Mouse (Mus musculus) gastrocnemius, adult 2 months (tissue): ENCODE measurements around the gene Plcb3. TPM values are rescaled to one million over a fixed set of nuclear protein-coding genes. Genes with fewer than 3 reads are reported as not detected.
A peak's percentile ranks its signal among the peaks of the same experiment; 100 is the strongest.

Source experiments
- DNase-seq: peaks from one replicate; pipeline ENCODE4 v3.0.0; 2022
- H3K27ac ChIP-seq: fragments of 200-600 bp; 2 replicates; pipeline ENCODE4 v1.8.1; 2022; ENCODE audit warnings: mild to moderate bottlenecking
- H3K4me3 ChIP-seq: fragments of 200-600 bp; 2 replicates; pipeline ENCODE4 v1.8.1; 2022; ENCODE audit warnings: mild to moderate bottlenecking, moderate library complexity
- CTCF ChIP-seq: fragments of 200-600 bp; IDR thresholded peaks from 2 replicates; pipeline ENCODE4 v1.8.1; 2022; ENCODE audit warnings: antibody characterized with exemption, mild to moderate bottlenecking, moderate library complexity
- intact Hi-C: fragments of 180-260 bp; cut with DNase I; formaldehyde crosslinking; loops from one replicate; pipeline ENCODE4 v1.15.1; 2025
- microRNA-seq: library from miRNA; unstranded; fragments of <30 nt; microRNA quantifications from one replicate; pipeline ENCODE4 v1.2.0, GENCODE M21; 2021
- total RNA-seq, 2 experiments: library from RNA; stranded (reverse); gene quantifications; 2 replicates each; pipeline ENCODE4 v1.2.3; 2021

Plcb3 gene
- total RNA-seq, 2 experiments from 2014 or later = 9.1 to 11.0 TPM

DNA sequence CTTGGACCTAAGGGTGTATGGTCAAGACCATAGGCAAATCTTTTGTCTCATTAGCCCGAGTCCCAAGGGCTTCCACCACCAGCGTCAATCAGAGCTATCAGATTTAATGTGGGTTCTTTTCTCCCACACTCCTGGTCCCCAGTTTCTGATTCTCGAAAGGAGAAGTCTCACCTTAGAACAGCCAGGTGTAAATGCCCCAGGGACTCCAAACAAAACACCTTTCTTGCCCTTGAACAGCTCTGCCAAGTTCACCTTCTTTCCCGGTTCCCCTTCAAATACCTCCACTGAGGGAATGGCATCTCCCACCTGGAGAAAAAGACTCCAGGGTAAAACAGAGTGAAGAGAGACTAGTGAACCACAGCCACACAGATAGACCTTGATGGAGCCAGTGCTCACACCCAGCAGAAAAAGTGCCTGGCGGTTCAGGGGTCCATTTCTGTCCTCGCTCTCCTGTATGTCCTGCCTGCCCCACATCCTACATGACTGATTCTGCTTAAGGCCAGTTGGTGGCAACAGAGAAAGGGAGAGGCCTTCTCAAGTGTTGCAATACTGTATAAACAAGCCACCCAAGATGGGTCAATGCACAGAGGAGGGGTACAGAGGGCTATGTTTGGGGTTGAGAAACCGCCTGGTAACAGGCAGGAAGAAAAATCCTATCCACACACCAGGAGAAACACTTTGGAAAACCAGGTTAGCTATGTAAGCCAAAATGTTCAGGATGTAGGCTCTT, 68.3 kb downstream of the Plcb3 start:
- intact Hi-C loops = loop anchor here (5.0 kb wide), 1 partner anchor 71 kb away; no protein-coding TSS in a partner anchor
- no peak for DNase-seq
- Histone ChIP-seq H3K4me3 (peak overlapping the region; percentile 91), H3K27ac (peak overlapping the region; percentile 99; the same call in 1 of the 2 replicates)
- TF ChIP-seq CTCF = no peak

DNA sequence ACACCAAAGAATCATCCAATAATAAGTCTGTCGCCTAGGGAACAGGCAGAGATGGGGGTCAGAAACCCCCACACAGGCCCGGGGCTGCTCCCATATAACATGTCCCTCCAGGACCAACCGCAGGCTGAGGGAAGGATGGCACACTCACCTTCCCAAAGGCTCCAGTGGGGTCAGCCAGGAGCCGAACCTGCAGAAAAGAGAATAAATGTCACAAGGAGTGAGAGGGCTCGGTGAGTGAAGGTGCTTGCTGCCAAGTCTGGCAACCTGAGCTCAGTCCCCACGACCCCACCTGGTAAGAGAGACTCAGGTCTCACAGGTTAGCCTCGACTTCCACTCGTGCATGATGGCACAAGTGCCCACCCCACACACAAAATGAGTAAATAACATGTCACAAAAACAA, 69.2 kb downstream of the Plcb3 start:
- Histone ChIP-seq H3K27ac (no peak overlapping the region), H3K4me3 (no peak overlapping the region)
- intact Hi-C loops = loop anchor here (5.0 kb wide), 1 partner anchor 70 kb away; no protein-coding TSS in a partner anchor
- no peak for DNase-seq
- no peak for TF ChIP-seq CTCF

DNA sequence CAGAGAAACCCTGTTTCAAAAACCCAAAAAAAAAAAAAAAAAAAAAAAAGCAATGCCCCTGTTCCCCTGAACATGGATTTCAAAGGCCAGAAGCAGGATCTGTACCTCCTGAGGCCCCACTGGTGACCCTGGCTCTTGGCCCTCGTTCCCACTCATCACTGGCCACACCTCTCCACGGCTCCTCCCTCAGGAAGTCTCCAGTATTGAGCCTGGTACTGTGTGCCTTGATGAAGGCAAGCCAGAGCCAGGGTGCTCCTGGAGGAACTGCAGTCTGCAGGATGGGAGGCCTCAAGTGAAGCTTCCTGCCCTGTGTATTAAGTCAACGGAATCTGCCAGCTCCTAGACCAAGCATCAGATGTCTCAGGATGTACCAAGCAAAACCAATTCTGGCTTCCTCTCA, 70.1 kb downstream of the Plcb3 start:
- no peak overlapping the region for H3K4me3 ChIP-seq
- intact Hi-C loops = loop anchor here (5.0 kb wide), 1 partner anchor 69 kb away; no protein-coding TSS in a partner anchor
- no peak for TF ChIP-seq CTCF
- no peak for DNase-seq
- no peak overlapping the region for H3K27ac ChIP-seq

- no peak for TF ChIP-seq CTCF
- Histone ChIP-seq H3K27ac (no peak overlapping the region), H3K4me3 (no peak overlapping the region)
- DNase-seq = no peak
- intact Hi-C loops = loop anchor here (5.0 kb wide), 1 partner anchor 68 kb away; no protein-coding TSS in a partner anchor
Measured at GRCm38 (mm10) chr19:6905498-6906159, 70.6 kb downstream of the Plcb3 start.

- DNase-seq = no peak
- Histone ChIP-seq H3K4me3 (no peak overlapping the region), H3K27ac (no peak overlapping the region)
- no peak for TF ChIP-seq CTCF
- intact Hi-C loops = loop anchor here (5.0 kb wide), 1 partner anchor 68 kb away; no protein-coding TSS in a partner anchor
Measured at GRCm38 (mm10) chr19:6904846-6905245, 71.4 kb downstream of the Plcb3 start.

DNA sequence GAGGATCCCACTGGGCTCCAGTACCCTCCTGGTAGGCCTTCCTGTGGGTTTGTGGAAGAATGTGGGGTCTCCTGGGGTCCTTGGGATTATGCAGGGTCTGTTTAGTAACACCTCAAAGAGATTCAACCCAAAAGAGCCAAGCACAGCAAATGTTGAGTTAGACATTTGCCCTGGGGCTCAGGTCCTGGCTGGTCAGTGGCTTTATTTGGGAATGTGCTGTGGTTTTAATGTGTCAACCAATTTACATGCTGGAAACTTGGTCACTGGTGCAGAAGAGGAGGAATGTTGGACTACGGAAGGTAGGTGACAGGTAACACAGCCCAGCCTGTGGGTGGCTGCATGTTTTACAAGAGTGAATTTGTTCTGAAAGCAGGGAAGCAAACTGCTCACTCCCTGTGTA, 73.2 kb downstream of the Plcb3 start:
- no peak for DNase-seq
- TF ChIP-seq CTCF = no peak
- intact Hi-C loops = no loop called here
- H3K4me3 ChIP-seq = no peak overlapping the region
- H3K27ac ChIP-seq = no peak overlapping the region

Small RNA genes within 50 kb of the gene (microRNA-seq; reads per million reads assigned to microRNA genes)
- gene Mir6990 = 4.3 reads per million

Other genes starting within 250 kb of the Plcb3 start
- 1 to 10 TPM; 9.3 to 9.4 TPM for gene Rps6ka4, start 135.8 kb downstream of the Plcb3 start, total RNA-seq
- under 1 TPM; 0.46 to 0.59 TPM for gene Ccdc88b, start 118.3 kb downstream of the Plcb3 start, total RNA-seq
- gene Trmt112, start 66.8 kb downstream of the Plcb3 start, total RNA-seq = 10 to 100 TPM; 32.7 to 41.3 TPM
- 100 to 1,000 TPM; 177 to 270 TPM for gene Prdx5, start 66.4 kb downstream of the Plcb3 start, total RNA-seq
- gene Esrra, start 54.7 kb downstream of the Plcb3 start, total RNA-seq = 100 to 1,000 TPM in 1 of 2 experiments, 10 to 100 TPM in 1; 80.0 to 108 TPM
- not detected for gene Catsperz, start 51.1 kb downstream of the Plcb3 start, total RNA-seq
- gene Kcnk4, start 42.0 kb downstream of the Plcb3 start, total RNA-seq = not detected
- gene Bad, start 34.6 kb downstream of the Plcb3 start, total RNA-seq = 10 to 100 TPM; 10.8 to 14.4 TPM
- 10 to 100 TPM in 1 of 2 experiments, 1 to 10 TPM in 1; 8.2 to 13.8 TPM for gene Gpr137, start 34.0 kb downstream of the Plcb3 start, total RNA-seq
- gene Ppp1r14b, start 1.5 kb downstream of the Plcb3 start, total RNA-seq = 100 to 1,000 TPM; 121 to 127 TPM
- gene Fkbp2, start 4.0 kb upstream of the Plcb3 start, total RNA-seq = 10 to 100 TPM in 1 of 2 experiments, 1 to 10 TPM in 1; 7.9 to 11.2 TPM
- 100 to 1,000 TPM; 142 to 219 TPM for gene Vegfb, start 11.2 kb upstream of the Plcb3 start, total RNA-seq
- 10 to 100 TPM; 35.3 to 37.6 TPM for gene Dnajc4, start 16.1 kb upstream of the Plcb3 start, total RNA-seq
- gene Nudt22, start 19.6 kb upstream of the Plcb3 start, total RNA-seq = 10 to 100 TPM; 12.8 to 15.9 TPM
- gene Trpt1, start 19.7 kb upstream of the Plcb3 start, total RNA-seq = 10 to 100 TPM; 22.5 to 26.1 TPM
- under 1 TPM; 0.71 to 0.86 TPM for gene Fermt3, start 43.0 kb upstream of the Plcb3 start, total RNA-seq
- 100 to 1,000 TPM in 1 of 2 experiments, 10 to 100 TPM in 1; 89.9 to 125 TPM for gene Stip1, start 63.5 kb upstream of the Plcb3 start, total RNA-seq
- gene Macrod1, start 80.3 kb upstream of the Plcb3 start, total RNA-seq = 100 to 1,000 TPM; 261 to 294 TPM
- gene Flrt1, start 129.3 kb upstream of the Plcb3 start, total RNA-seq = under 1 TPM; 0.53 to 0.54 TPM
- 10 to 100 TPM; 45.0 to 50.3 TPM for gene Otub1, start 229.8 kb upstream of the Plcb3 start, total RNA-seq
- 100 to 1,000 TPM in 1 of 2 experiments, 10 to 100 TPM in 1; 72.4 to 113 TPM for gene Cox8a, start 241.1 kb upstream of the Plcb3 start, total RNA-seq